Mouse (Mus musculus): ENCODE results near the gene Lrp2. TPM values are rescaled to one million over a fixed set of nuclear protein-coding genes. Genes with fewer than 3 reads are reported as not detected.
A peak's percentile ranks its signal among the peaks of the same experiment; 100 is the strongest.

Gene Lrp2
- polyA plus RNA-seq (2015; fragmentation: Nextera tagmentation; extraction: Ambion mirVana), result 1.2 TPM in 2 replicates

- no peaks in the 10 kb centered on the region for H3K9me3 ChIP-seq
- H3K27ac ChIP-seq, result peak within 1 kb of the TSS; percentile 36
- peaks cover 40% of the 10 kb centered on the region for H3K27me3 ChIP-seq (replicated peaks)
- WGBS, result 0% methylated on average over 45 of the region's 45 CpGs
- H3K4me1 ChIP-seq, result peaks cover 38% of the 10 kb centered on the region
- H3K4me3 ChIP-seq, result peak within 1 kb of the TSS; percentile 63
- H3K36me3 ChIP-seq (replicated peaks), result no peaks in the 10 kb centered on the region
- peak; percentile 90 for ATAC-seq (replicated peaks)
- H3K4me2 ChIP-seq, result peak within 1 kb of the TSS; percentile 99
- peak within 1 kb of the TSS; percentile 49 for H3K9ac ChIP-seq
Measured at GRCm38 (mm10) chr2:69585886-69586398, at the start of gene Lrp2. Gene Lrp2 (minus strand): TSS chr2:69586065.

- Histone ChIP-seq H3K27ac (no peak overlapping the region), H3K9me3 (no peaks in the 10 kb centered on the region), H3K4me3 (peak overlapping the region; percentile 26; the same call in 1 of the 2 replicates), H3K4me1 (no peaks in the 10 kb centered on the region), H3K9ac (no peak overlapping the region), H3K36me3 (replicated peaks) (no peaks in the 10 kb centered on the region), H3K4me2 (peak overlapping the region; percentile 43), H3K27me3 (replicated peaks) (peaks cover 5% of the 10 kb centered on the region; the same call in 1 of the 2 replicates)
- 8% methylated on average over 11 of the region's 11 CpGs for WGBS
- ATAC-seq (replicated peaks), result peak; percentile 62; the same call in 1 of the 2 replicates
Measured at GRCm38 (mm10) chr2:69635064-69635701, 49.3 kb upstream of the Lrp2 start.

- WGBS, result 91% methylated on average over 2 of the region's 2 CpGs
- Histone ChIP-seq H3K9ac (no peak overlapping the region), H3K9me3 (no peaks in the 10 kb centered on the region), H3K4me1 (no peaks in the 10 kb centered on the region), H3K27me3 (replicated peaks) (peaks cover 5% of the 10 kb centered on the region; the same call in 1 of the 2 replicates), H3K27ac (no peak overlapping the region), H3K36me3 (replicated peaks) (no peaks in the 10 kb centered on the region), H3K4me3 (no peak overlapping the region), H3K4me2 (no peak overlapping the region)
- ATAC-seq (replicated peaks), result no peak
Measured at GRCm38 (mm10) chr2:69631449-69631848, 45.6 kb upstream of the Lrp2 start.

- no peak overlapping the region for H3K9ac ChIP-seq
- H3K9me3 ChIP-seq, result no peaks in the 10 kb centered on the region
- no peak for ATAC-seq (replicated peaks)
- H3K36me3 ChIP-seq (replicated peaks), result no peaks in the 10 kb centered on the region
- no peak overlapping the region for H3K4me2 ChIP-seq
- no peak overlapping the region for H3K27ac ChIP-seq
- peaks cover 5% of the 10 kb centered on the region; the same call in 1 of the 2 replicates for H3K27me3 ChIP-seq (replicated peaks)
- H3K4me3 ChIP-seq, result no peak overlapping the region
- no peaks in the 10 kb centered on the region for H3K4me1 ChIP-seq
- 97% methylated on average over 5 of the region's 5 CpGs for WGBS
Measured at GRCm38 (mm10) chr2:69630792-69631191, 44.9 kb upstream of the Lrp2 start.

GRCm38 (mm10) chr2:69629914-69630313 is 44.0 kb upstream of the Lrp2 start:
- ATAC-seq (replicated peaks), result no peak
- 94% methylated on average over 6 of the region's 6 CpGs for WGBS
- H3K9me3 ChIP-seq, result no peaks in the 10 kb centered on the region

GRCm38 (mm10) chr2:69629215-69629614 is 43.4 kb upstream of the Lrp2 start:
- H3K4me1 ChIP-seq, result no peaks in the 10 kb centered on the region
- ATAC-seq (replicated peaks), result no peak
- no peak overlapping the region for H3K27ac ChIP-seq
- no peaks in the 10 kb centered on the region for H3K9me3 ChIP-seq
- 77% methylated on average over 17 of the region's 17 CpGs for WGBS
- H3K36me3 ChIP-seq (replicated peaks), result no peaks in the 10 kb centered on the region
- H3K9ac ChIP-seq, result no peak overlapping the region
- H3K4me2 ChIP-seq, result no peak overlapping the region
- peaks cover 5% of the 10 kb centered on the region; the same call in 1 of the 2 replicates for H3K27me3 ChIP-seq (replicated peaks)
- no peak overlapping the region for H3K4me3 ChIP-seq

More at GRCm38 (mm10) chr2:69629914-69630313, 44.0 kb upstream of the Lrp2 start:
- no peak overlapping the region for H3K27ac ChIP-seq
- peaks cover 5% of the 10 kb centered on the region; the same call in 1 of the 2 replicates for H3K27me3 ChIP-seq (replicated peaks)
- no peaks in the 10 kb centered on the region for H3K36me3 ChIP-seq (replicated peaks)
- H3K4me2 ChIP-seq, result no peak overlapping the region
- no peak overlapping the region for H3K4me3 ChIP-seq
- no peaks in the 10 kb centered on the region for H3K4me1 ChIP-seq
- no peak overlapping the region for H3K9ac ChIP-seq

- no peaks in the 10 kb centered on the region for H3K4me1 ChIP-seq
- no peaks in the 10 kb centered on the region for H3K9me3 ChIP-seq
- no peaks in the 10 kb centered on the region for H3K36me3 ChIP-seq (replicated peaks)
- H3K9ac ChIP-seq, result no peak overlapping the region
- H3K4me2 ChIP-seq, result no peak overlapping the region
- no peaks in the 10 kb centered on the region for H3K27me3 ChIP-seq (replicated peaks)
- no peak for ATAC-seq (replicated peaks)
- H3K27ac ChIP-seq, result no peak overlapping the region
- H3K4me3 ChIP-seq, result no peak overlapping the region
Measured at GRCm38 (mm10) chr2:69619286-69619685, 33.4 kb upstream of the Lrp2 start.

GRCm38 (mm10) chr2:69618336-69618735 is 32.5 kb upstream of the Lrp2 start:
- ATAC-seq (replicated peaks), result no peak
- H3K36me3 ChIP-seq (replicated peaks), result no peaks in the 10 kb centered on the region
- H3K4me1 ChIP-seq, result no peaks in the 10 kb centered on the region
- H3K9me3 ChIP-seq, result no peaks in the 10 kb centered on the region
- no peak overlapping the region for H3K27ac ChIP-seq
- no peak overlapping the region for H3K4me3 ChIP-seq
- no peaks in the 10 kb centered on the region for H3K27me3 ChIP-seq (replicated peaks)
- no peak overlapping the region for H3K9ac ChIP-seq
- no peak overlapping the region for H3K4me2 ChIP-seq

GRCm38 (mm10) chr2:69613237-69613636 is 27.4 kb upstream of the Lrp2 start:
- Histone ChIP-seq H3K9ac (no peak overlapping the region), H3K36me3 (replicated peaks) (no peaks in the 10 kb centered on the region)
- WGBS, result 82% methylated on average over 4 of the region's 4 CpGs

GRCm38 (mm10) chr2:69612716-69613115 is 26.9 kb upstream of the Lrp2 start:
- WGBS, result 43% methylated on average over 9 of the region's 9 CpGs
- Histone ChIP-seq H3K27ac (no peak overlapping the region), H3K9ac (no peak overlapping the region), H3K9me3 (no peaks in the 10 kb centered on the region), H3K27me3 (replicated peaks) (no peaks in the 10 kb centered on the region), H3K4me1 (peaks cover 6% of the 10 kb centered on the region; the same call in 1 of the 2 replicates), H3K36me3 (replicated peaks) (no peaks in the 10 kb centered on the region), H3K4me2 (no peak overlapping the region), H3K4me3 (no peak overlapping the region)
- no peak for ATAC-seq (replicated peaks)

More at GRCm38 (mm10) chr2:69613237-69613636, 27.4 kb upstream of the Lrp2 start:
- H3K4me1 ChIP-seq, result peaks cover 6% of the 10 kb centered on the region; the same call in 1 of the 2 replicates
- H3K27me3 ChIP-seq (replicated peaks), result no peaks in the 10 kb centered on the region
- no peaks in the 10 kb centered on the region for H3K9me3 ChIP-seq
- ATAC-seq (replicated peaks), result no peak
- no peak overlapping the region for H3K4me2 ChIP-seq
- H3K27ac ChIP-seq, result no peak overlapping the region
- H3K4me3 ChIP-seq, result no peak overlapping the region

- H3K36me3 ChIP-seq (replicated peaks), result no peaks in the 10 kb centered on the region
- peaks cover 6% of the 10 kb centered on the region; the same call in 1 of the 2 replicates for H3K4me1 ChIP-seq
- H3K9me3 ChIP-seq, result no peaks in the 10 kb centered on the region
- ATAC-seq (replicated peaks), result no peak
- no peaks in the 10 kb centered on the region for H3K27me3 ChIP-seq (replicated peaks)
- no peak overlapping the region for H3K27ac ChIP-seq
- H3K4me2 ChIP-seq, result 0 out of 2 replicates have a peak overlapping the region, but pooled peaks have one; percentile 19
- no peak overlapping the region for H3K9ac ChIP-seq
- 10% methylated on average over 10 of the region's 10 CpGs for WGBS
- H3K4me3 ChIP-seq, result no peak overlapping the region
Measured at GRCm38 (mm10) chr2:69612237-69612636, 26.4 kb upstream of the Lrp2 start.

- WGBS, result 90% methylated on average over 3 of the region's 3 CpGs
- H3K4me1 ChIP-seq, result no peaks in the 10 kb centered on the region
- H3K36me3 ChIP-seq (replicated peaks), result no peaks in the 10 kb centered on the region
Measured at GRCm38 (mm10) chr2:69606621-69607020, 20.8 kb upstream of the Lrp2 start.

More at GRCm38 (mm10) chr2:69606621-69607020, 20.8 kb upstream of the Lrp2 start:
- no peak overlapping the region for H3K4me2 ChIP-seq
- no peak overlapping the region for H3K27ac ChIP-seq
- no peak overlapping the region for H3K9ac ChIP-seq
- H3K27me3 ChIP-seq (replicated peaks), result no peaks in the 10 kb centered on the region
- no peaks in the 10 kb centered on the region for H3K9me3 ChIP-seq
- H3K4me3 ChIP-seq, result no peak overlapping the region
- ATAC-seq (replicated peaks), result no peak
